Mouse (Mus musculus): ENCODE measurements around the gene Dpy19l2. TPM values are rescaled to one million over a fixed set of nuclear protein-coding genes. Genes with fewer than 3 reads are reported as not detected.

Gene Dpy19l2
- polyA plus RNA-seq (2014; fragmentation: Illumina TruSeq; extraction: RNeasy Lipid Tissue Mini Kit (QIAGEN cat#74804); ENCODE audit: low read depth, low replicate concordance): not detected

GRCm38 (mm10) chr9:24695700-24696404, at the start of gene Dpy19l2:
Gene Dpy19l2 (minus strand): TSS chr9:24696293.

GRCm38 (mm10) chr9:24624896-24625295, 71.2 kb downstream of the Dpy19l2 start, which contains the start of gene Cypt4:
Gene Cypt4 (plus strand): TSS chr9:24625196.

Other genes starting within 250 kb of the Dpy19l2 start
- gene Dpy19l1, start 193.2 kb downstream of the Dpy19l2 start, polyA plus RNA-seq (2014; fragmentation: Illumina TruSeq; extraction: RNeasy Lipid Tissue Mini Kit (QIAGEN cat#74804); ENCODE audit: low read depth, low replicate concordance): 25.2 TPM
- gene Cypt4, start 71.1 kb downstream of the Dpy19l2 start, polyA plus RNA-seq (2014; fragmentation: Illumina TruSeq; extraction: RNeasy Lipid Tissue Mini Kit (QIAGEN cat#74804); ENCODE audit: low read depth, low replicate concordance): not detected
- 2.0 TPM for gene Tbx20, start 78.0 kb upstream of the Dpy19l2 start, polyA plus RNA-seq (2014; fragmentation: Illumina TruSeq; extraction: RNeasy Lipid Tissue Mini Kit (QIAGEN cat#74804); ENCODE audit: low read depth, low replicate concordance)